Mouse (Mus musculus) ES-E14 (cell line): ENCODE measurements around the gene Tspo.

Source experiments
- HCFC1 ChIP-seq: IDR thresholded peaks from 2 replicates; pipeline ENCODE4 v1.6.1; 2012; ENCODE audit warnings: low read length, inconsistent platforms, borderline replicate concordance; ENCODE audit not compliant: insufficient read depth
- ZC3H11A ChIP-seq: IDR thresholded peaks from 2 replicates; pipeline ENCODE4 v1.6.1; 2012; ENCODE audit warnings: low read depth, mild to moderate bottlenecking, inconsistent platforms, low read length, borderline replicate concordance
- ZNF384 ChIP-seq: IDR thresholded peaks from 2 replicates; pipeline ENCODE4 v1.6.1; 2012; ENCODE audit warnings: low read depth, low read length, inconsistent platforms

- TF ChIP-seq ZNF384 (no peak), ZC3H11A (no peak), HCFC1 (no peak)
Measured at GRCm38 (mm10) chr15:83582931-83583330, 19.5 kb downstream of the Tspo start.
